Mouse (Mus musculus): ENCODE data around the gene Rpl3l. TPM values are rescaled to one million over a fixed set of nuclear protein-coding genes. Genes with fewer than 3 reads are reported as not detected.

Gene Rpl3l
- polyA plus RNA-seq, 1 experiment from 2014 or later = 0.36 TPM

GRCm38 (mm10) chr17:24723122-24723880, 4.3 kb upstream of the Rpl3l start:
- Histone ChIP-seq H3K27me3 (ENCODE audit: insufficient read depth, low read length) (no peaks in the 10 kb centered on the region), H3K9ac (ENCODE audit: low read depth, low read length) (peak overlapping the region; percentile 92), H3K9me3 (replicated peaks; ENCODE audit: low read length) (no peaks in the 10 kb centered on the region), H3K4me3 (replicated peaks; ENCODE audit: low read depth, low read length) (peak overlapping the region; percentile 88), H3K4me2 (ENCODE audit: low read length) (peak overlapping the region; percentile 90), H3K27ac (peak overlapping the region; percentile 91), H3K36me3 (ENCODE audit: insufficient read depth, low read length) (peaks cover 15% of the 10 kb centered on the region; the same call in 1 of the 2 replicates), H3K4me1 (replicated peaks; ENCODE audit: insufficient read depth, low read length) (peaks cover 8% of the 10 kb centered on the region)
- no peak for TF ChIP-seq CTCF (IDR thresholded peaks at IDR 0.05; ENCODE audit: low read depth)
- no peak for ATAC-seq (replicated peaks; ENCODE audit: low FRiP score, low read depth)
- 1% methylated on average over 12 of the region's 12 CpGs for WGBS
- DNase-seq (ENCODE audit: low spot score) = no peak

GRCm38 (mm10) chr17:24723881-24724180, 3.8 kb upstream of the Rpl3l start:
- peaks cover 8% of the 10 kb centered on the region for H3K4me1 ChIP-seq (replicated peaks; ENCODE audit: insufficient read depth, low read length)
- peak overlapping the region; percentile 91 for H3K27ac ChIP-seq
- H3K4me2 ChIP-seq (ENCODE audit: low read length) = peak overlapping the region; percentile 90
- H3K9ac ChIP-seq (ENCODE audit: low read depth, low read length) = peak overlapping the region; percentile 92
- no peaks in the 10 kb centered on the region for H3K27me3 ChIP-seq (ENCODE audit: insufficient read depth, low read length)
- peaks cover 15% of the 10 kb centered on the region; the same call in 1 of the 2 replicates for H3K36me3 ChIP-seq (ENCODE audit: insufficient read depth, low read length)
- peak overlapping the region; percentile 88 for H3K4me3 ChIP-seq (replicated peaks; ENCODE audit: low read depth, low read length)
- ATAC-seq (replicated peaks; ENCODE audit: low FRiP score, low read depth) (no peak), DNase-seq (ENCODE audit: low spot score) (peak; percentile 31)
- no peaks in the 10 kb centered on the region for H3K9me3 ChIP-seq (replicated peaks; ENCODE audit: low read length)
- TF ChIP-seq CTCF (IDR thresholded peaks at IDR 0.05; ENCODE audit: low read depth) = no peak
- 1% methylated on average over 15 of the region's 15 CpGs for WGBS

GRCm38 (mm10) chr17:24724184-24724583, 3.4 kb upstream of the Rpl3l start, which contains the start of gene Ndufb10:
Ndufb10 (minus strand) TSS chr17:24724478.
- Histone ChIP-seq H3K27me3 (ENCODE audit: insufficient read depth, low read length) (no peaks in the 10 kb centered on the region), H3K4me1 (replicated peaks; ENCODE audit: insufficient read depth, low read length) (peaks cover 8% of the 10 kb centered on the region), H3K9ac (ENCODE audit: low read depth, low read length) (peak within 1 kb of the TSS; percentile 92), H3K4me3 (replicated peaks; ENCODE audit: low read depth, low read length) (peak within 1 kb of the TSS; percentile 88), H3K4me2 (ENCODE audit: low read length) (peak within 1 kb of the TSS; percentile 90), H3K27ac (peak within 1 kb of the TSS; percentile 91), H3K9me3 (replicated peaks; ENCODE audit: low read length) (no peaks in the 10 kb centered on the region), H3K36me3 (ENCODE audit: insufficient read depth, low read length) (peaks cover 15% of the 10 kb centered on the region; the same call in 1 of the 2 replicates)
- 0% methylated on average over 30 of the region's 30 CpGs for WGBS
- peak; percentile 65 for ATAC-seq (replicated peaks; ENCODE audit: low FRiP score, low read depth)
- peak; percentile 98 for TF ChIP-seq CTCF (IDR thresholded peaks at IDR 0.05; ENCODE audit: low read depth)
- peak; percentile 98 for DNase-seq (ENCODE audit: low spot score)

GRCm38 (mm10) chr17:24725637-24726390, 1.8 kb upstream of the Rpl3l start:
- H3K27me3 ChIP-seq (ENCODE audit: insufficient read depth, low read length) = no peaks in the 10 kb centered on the region
- no peak for ATAC-seq (replicated peaks; ENCODE audit: low FRiP score, low read depth)

GRCm38 (mm10) chr17:24728184-24728583, 564 bp downstream of the Rpl3l start:
- ATAC-seq (replicated peaks; ENCODE audit: low FRiP score, low read depth) = no peak
- Histone ChIP-seq H3K27ac (no peak overlapping the region), H3K4me1 (replicated peaks; ENCODE audit: insufficient read depth, low read length) (no peaks in the 10 kb centered on the region), H3K36me3 (ENCODE audit: insufficient read depth, low read length) (no peaks in the 10 kb centered on the region), H3K9me3 (replicated peaks; ENCODE audit: low read length) (no peaks in the 10 kb centered on the region), H3K9ac (ENCODE audit: low read depth, low read length) (no peak overlapping the region), H3K4me2 (ENCODE audit: low read length) (no peak overlapping the region), H3K4me3 (replicated peaks; ENCODE audit: low read depth, low read length) (no peak overlapping the region), H3K27me3 (ENCODE audit: insufficient read depth, low read length) (no peaks in the 10 kb centered on the region)
- no peak for TF ChIP-seq CTCF (IDR thresholded peaks at IDR 0.05; ENCODE audit: low read depth)
- 66% methylated on average over 17 of the region's 17 CpGs for WGBS
- no peak for DNase-seq (ENCODE audit: low spot score)

More at GRCm38 (mm10) chr17:24725637-24726390, 1.8 kb upstream of the Rpl3l start:
- Histone ChIP-seq H3K4me1 (replicated peaks; ENCODE audit: insufficient read depth, low read length) (peaks cover 8% of the 10 kb centered on the region), H3K4me3 (replicated peaks; ENCODE audit: low read depth, low read length) (no peak overlapping the region), H3K4me2 (ENCODE audit: low read length) (no peak overlapping the region), H3K27ac (no peak overlapping the region), H3K36me3 (ENCODE audit: insufficient read depth, low read length) (peaks cover 15% of the 10 kb centered on the region; the same call in 1 of the 2 replicates), H3K9me3 (replicated peaks; ENCODE audit: low read length) (no peaks in the 10 kb centered on the region), H3K9ac (ENCODE audit: low read depth, low read length) (no peak overlapping the region)
- 84% methylated on average over 3 of the region's 3 CpGs for WGBS
- 0 out of 2 replicates have a peak, but pooled peaks have one; percentile 25 for TF ChIP-seq CTCF (IDR thresholded peaks at IDR 0.05; ENCODE audit: low read depth)
- DNase-seq (ENCODE audit: low spot score) = no peak

GRCm38 (mm10) chr17:24729067-24729466, 1.4 kb downstream of the Rpl3l start:
- Histone ChIP-seq H3K36me3 (ENCODE audit: insufficient read depth, low read length) (no peaks in the 10 kb centered on the region), H3K27ac (no peak overlapping the region), H3K4me3 (replicated peaks; ENCODE audit: low read depth, low read length) (no peak overlapping the region), H3K4me1 (replicated peaks; ENCODE audit: insufficient read depth, low read length) (no peaks in the 10 kb centered on the region), H3K4me2 (ENCODE audit: low read length) (no peak overlapping the region), H3K27me3 (ENCODE audit: insufficient read depth, low read length) (no peaks in the 10 kb centered on the region), H3K9ac (ENCODE audit: low read depth, low read length) (no peak overlapping the region), H3K9me3 (replicated peaks; ENCODE audit: low read length) (no peaks in the 10 kb centered on the region)
- ATAC-seq (replicated peaks; ENCODE audit: low FRiP score, low read depth) (no peak), DNase-seq (ENCODE audit: low spot score) (no peak)
- WGBS = 69% methylated on average over 6 of the region's 6 CpGs
- TF ChIP-seq CTCF (IDR thresholded peaks at IDR 0.05; ENCODE audit: low read depth) = no peak
